Mouse (Mus musculus) bone marrow, adult 2 months (tissue): ENCODE results near the gene Col9a2.

Experiments used
- CTCF ChIP-seq: fragments of 200-500 bp; IDR thresholded peaks from 2 replicates; pipeline ENCODE4 v1.5.1; 2011; ENCODE audit warnings: low read length, control low read depth; ENCODE audit not compliant: control insufficient read depth, insufficient read depth
- POLR2A ChIP-seq: fragments of 200-500 bp; IDR thresholded peaks from 2 replicates; pipeline ENCODE4 v1.6.1; 2011; ENCODE audit warnings: low read depth, mild to moderate bottlenecking, control low read depth, low read length, borderline replicate concordance; ENCODE audit not compliant: control insufficient read depth

- TF ChIP-seq CTCF: no peak
- TF ChIP-seq POLR2A: no peak
These were observed 36.6 kb upstream of the Col9a2 start for GRCm38 (mm10) chr4:121002400-121003171.
